Mouse (Mus musculus) ES-Bruce4 (cell line): ENCODE data around the gene Ggact.

Experiments
- CTCF ChIP-seq: IDR thresholded peaks from one replicate; pipeline ENCODE4 v1.8.1; 2011; ENCODE audit warnings: low read depth, low read length
- EP300 ChIP-seq: IDR thresholded peaks from 2 replicates; pipeline ENCODE4 v1.6.1; 2011; ENCODE audit warnings: low read depth, low read length; ENCODE audit not compliant: insufficient read depth
- POLR2A ChIP-seq: IDR thresholded peaks from one replicate; pipeline ENCODE4 v1.8.1; 2011; ENCODE audit warnings: low read length; ENCODE audit not compliant: insufficient read depth

- TF ChIP-seq CTCF: no peak
- no peak for TF ChIP-seq POLR2A
- TF ChIP-seq EP300: no peak
Measured at GRCm38 (mm10) chr14:122891470-122891968, 22.0 kb downstream of the Ggact start.
